Mouse (Mus musculus): ENCODE results near the gene Mxi1. TPM values are rescaled to one million over a fixed set of nuclear protein-coding genes. Genes with fewer than 3 reads are reported as not detected.

Gene Mxi1
- polyA plus RNA-seq, 1 experiment from 2014 or later = 56.4 TPM

DNA sequence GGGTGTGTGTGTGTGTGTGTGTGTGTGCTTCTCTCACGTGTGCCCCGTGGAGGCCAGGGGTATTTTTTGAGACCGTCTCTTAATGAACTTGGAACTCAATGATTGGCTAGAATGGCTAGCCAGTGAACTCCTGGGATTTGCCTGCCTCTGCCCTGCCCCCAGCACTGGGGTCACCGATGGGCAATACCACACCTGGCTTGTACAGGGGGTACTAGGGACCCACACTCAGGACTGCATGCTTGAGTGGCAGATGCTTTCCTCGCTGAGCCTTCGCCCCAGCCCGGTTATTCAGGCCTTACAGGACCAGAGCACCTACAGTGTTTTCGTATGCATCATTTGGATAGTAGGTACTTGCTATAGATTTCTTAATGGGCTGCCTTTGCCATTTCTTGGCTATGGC lies 5.8 kb downstream of the Mxi1 start:
- H3K4me2 ChIP-seq (ENCODE audit: low read depth) = no peak overlapping the region
- 88% methylated on average over 8 of the region's 8 CpGs for WGBS
- no peaks in the 10 kb centered on the region for H3K36me3 ChIP-seq (ENCODE audit: control insufficient read depth, insufficient read depth, low read length)
- no peaks in the 10 kb centered on the region for H3K27me3 ChIP-seq (ENCODE audit: control insufficient read depth, insufficient read depth, low read length)
- no peak overlapping the region for H3K4me3 ChIP-seq (ENCODE audit: low read depth, low read length)
- no peak overlapping the region for H3K27ac ChIP-seq (ENCODE audit: low read depth, low read length)
- DNase-seq (ENCODE audit: low spot score) (no peak), ATAC-seq (ENCODE audit: insufficient read depth, low FRiP score, low TSS enrichment) (no peak)
- peaks cover 8% of the 10 kb centered on the region for H3K4me1 ChIP-seq (ENCODE audit: control insufficient read depth, insufficient read depth, low read length)
- H3K9ac ChIP-seq (ENCODE audit: low read length) = no peak overlapping the region
- H3K9me3 ChIP-seq (ENCODE audit: control insufficient read depth, low read length) = no peaks in the 10 kb centered on the region

DNA sequence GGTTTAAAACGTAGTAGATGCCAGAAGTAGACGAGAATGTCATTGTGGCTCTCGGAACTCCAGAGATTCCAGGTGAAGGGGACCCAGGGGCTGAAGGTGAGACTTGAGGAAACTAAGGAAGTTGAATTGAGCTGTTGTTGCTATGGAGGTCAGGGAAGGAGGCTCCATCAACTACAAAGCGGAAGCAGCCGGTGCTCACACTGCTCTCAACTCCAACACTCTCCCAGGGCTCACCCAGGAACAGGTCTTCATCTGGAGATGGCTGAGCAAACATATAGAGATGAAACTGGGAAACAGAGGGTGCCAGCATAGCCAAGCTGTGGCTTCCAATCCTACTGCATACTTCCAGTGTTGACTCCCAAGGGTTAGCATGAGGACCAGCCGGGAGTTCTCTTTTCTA lies 6.6 kb downstream of the Mxi1 start:
- Histone ChIP-seq H3K4me3 (ENCODE audit: low read depth, low read length) (no peak overlapping the region), H3K9me3 (ENCODE audit: control insufficient read depth, low read length) (no peaks in the 10 kb centered on the region), H3K9ac (ENCODE audit: low read length) (no peak overlapping the region), H3K36me3 (ENCODE audit: control insufficient read depth, insufficient read depth, low read length) (no peaks in the 10 kb centered on the region), H3K4me1 (ENCODE audit: control insufficient read depth, insufficient read depth, low read length) (peaks cover 8% of the 10 kb centered on the region), H3K27me3 (ENCODE audit: control insufficient read depth, insufficient read depth, low read length) (no peaks in the 10 kb centered on the region), H3K27ac (ENCODE audit: low read depth, low read length) (no peak overlapping the region), H3K4me2 (ENCODE audit: low read depth) (no peak overlapping the region)
- WGBS = 84% methylated on average over 6 of the region's 6 CpGs
- ATAC-seq (ENCODE audit: insufficient read depth, low FRiP score, low TSS enrichment) (no peak), DNase-seq (ENCODE audit: low spot score) (no peak)

DNA sequence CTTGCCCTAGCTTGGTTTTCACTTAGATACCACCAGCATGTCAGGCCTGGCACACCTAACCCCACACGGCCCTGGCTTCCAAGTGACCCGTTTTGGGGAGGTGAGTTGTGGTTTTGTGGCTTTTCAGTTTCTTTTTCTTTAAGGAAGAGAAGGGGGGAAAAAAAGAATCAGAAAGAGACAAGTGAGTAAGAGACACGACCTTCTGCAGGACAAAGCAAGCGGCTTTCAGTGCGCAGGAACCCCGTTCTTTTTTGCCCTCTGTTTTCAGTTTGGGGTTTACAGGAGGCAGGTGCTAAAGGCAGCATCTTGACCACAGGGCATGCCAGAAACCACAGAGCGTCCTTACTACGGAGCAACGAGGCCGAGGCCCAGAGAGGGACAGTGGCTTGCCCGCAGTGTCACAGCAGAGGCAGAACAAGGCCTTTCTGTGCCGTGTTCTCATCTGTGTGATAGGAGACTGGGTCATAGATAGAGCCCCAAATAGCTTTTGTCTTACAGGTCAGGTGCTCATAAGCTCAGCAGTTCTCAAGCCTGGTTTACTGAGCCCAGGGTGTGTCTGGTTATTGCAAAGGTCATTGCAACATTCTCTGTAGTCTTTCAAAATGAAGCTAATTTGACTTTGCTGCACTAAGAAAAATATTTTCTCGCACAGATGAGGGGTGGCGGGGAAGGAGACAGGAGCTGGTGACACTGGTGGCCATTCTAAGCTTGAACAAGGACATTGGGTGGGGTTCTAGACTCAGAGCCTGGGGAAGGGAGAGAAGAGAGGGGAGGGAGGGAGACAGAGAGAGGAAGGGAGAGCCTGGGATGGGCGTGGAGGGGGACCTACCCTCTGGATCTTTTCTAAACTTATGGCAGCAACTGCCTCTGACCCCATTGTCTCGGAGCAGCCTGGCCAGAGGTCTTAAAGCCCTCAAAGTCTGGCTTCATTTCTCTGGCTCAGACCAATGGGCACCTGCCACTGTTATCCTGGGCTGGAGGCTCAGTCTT lies 8.1 kb downstream of the Mxi1 start:
- no peak overlapping the region for H3K27ac ChIP-seq (ENCODE audit: low read depth, low read length)
- peaks cover 8% of the 10 kb centered on the region for H3K4me1 ChIP-seq (ENCODE audit: control insufficient read depth, insufficient read depth, low read length)
- no peak overlapping the region for H3K4me3 ChIP-seq (ENCODE audit: low read depth, low read length)
- no peak for DNase-seq (ENCODE audit: low spot score)
- 85% methylated on average over 16 of the region's 16 CpGs for WGBS
- ATAC-seq (ENCODE audit: insufficient read depth, low FRiP score, low TSS enrichment) = no peak
- no peak overlapping the region for H3K4me2 ChIP-seq (ENCODE audit: low read depth)
- no peaks in the 10 kb centered on the region for H3K27me3 ChIP-seq (ENCODE audit: control insufficient read depth, insufficient read depth, low read length)
- H3K36me3 ChIP-seq (ENCODE audit: control insufficient read depth, insufficient read depth, low read length) = no peaks in the 10 kb centered on the region
- H3K9me3 ChIP-seq (ENCODE audit: control insufficient read depth, low read length) = no peaks in the 10 kb centered on the region
- no peak overlapping the region for H3K9ac ChIP-seq (ENCODE audit: low read length)

DNA sequence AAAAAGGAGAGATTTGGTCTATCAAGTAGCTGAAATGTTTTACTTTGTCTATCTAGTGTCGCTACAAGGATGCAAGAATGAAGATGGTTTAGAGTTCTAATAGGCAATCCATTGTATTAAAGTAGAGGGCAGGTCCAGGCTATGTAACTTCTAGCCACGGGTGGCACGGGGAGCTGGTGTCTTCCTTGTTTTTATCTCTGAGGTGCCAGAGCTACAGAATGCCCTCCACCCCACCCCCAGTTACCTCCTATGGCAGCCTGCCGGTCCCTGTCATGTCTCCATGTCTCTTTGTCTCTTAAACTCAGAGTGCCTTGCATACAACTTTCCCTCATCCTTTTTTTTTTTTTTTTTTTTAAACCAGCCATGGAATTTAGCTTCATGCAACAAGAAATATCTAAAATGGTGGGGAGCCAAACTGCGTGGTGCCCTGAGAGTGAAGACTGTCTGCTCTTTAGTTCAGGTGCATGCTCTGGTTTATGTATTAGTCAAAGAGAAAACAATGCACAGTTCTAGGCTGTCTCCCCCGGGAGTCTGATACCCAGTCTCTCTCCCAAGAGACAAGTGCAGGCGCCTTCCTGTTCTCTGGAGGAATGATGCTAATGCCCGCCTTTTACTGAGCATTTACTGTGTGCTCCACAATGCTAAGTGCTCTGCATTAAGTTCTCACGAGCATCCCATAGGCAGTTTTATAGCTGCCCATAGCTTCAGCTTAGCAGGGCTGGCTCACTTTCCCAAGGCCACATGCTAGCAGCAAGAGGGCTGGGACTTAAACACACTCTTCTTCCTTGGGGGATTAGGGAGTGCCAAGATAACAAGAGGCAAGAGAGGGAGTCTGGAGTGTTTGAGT lies 10.2 kb downstream of the Mxi1 start:
- Histone ChIP-seq H3K4me1 (ENCODE audit: control insufficient read depth, insufficient read depth, low read length) (peaks cover 3% of the 10 kb centered on the region), H3K27me3 (ENCODE audit: control insufficient read depth, insufficient read depth, low read length) (no peaks in the 10 kb centered on the region), H3K27ac (ENCODE audit: low read depth, low read length) (no peak overlapping the region), H3K4me3 (ENCODE audit: low read depth, low read length) (no peak overlapping the region), H3K9me3 (ENCODE audit: control insufficient read depth, low read length) (no peaks in the 10 kb centered on the region), H3K9ac (ENCODE audit: low read length) (no peak overlapping the region), H3K36me3 (ENCODE audit: control insufficient read depth, insufficient read depth, low read length) (no peaks in the 10 kb centered on the region), H3K4me2 (ENCODE audit: low read depth) (no peak overlapping the region)
- 79% methylated on average over 9 of the region's 9 CpGs for WGBS
- no peak for DNase-seq (ENCODE audit: low spot score)
- no peak for ATAC-seq (ENCODE audit: insufficient read depth, low FRiP score, low TSS enrichment)

DNA sequence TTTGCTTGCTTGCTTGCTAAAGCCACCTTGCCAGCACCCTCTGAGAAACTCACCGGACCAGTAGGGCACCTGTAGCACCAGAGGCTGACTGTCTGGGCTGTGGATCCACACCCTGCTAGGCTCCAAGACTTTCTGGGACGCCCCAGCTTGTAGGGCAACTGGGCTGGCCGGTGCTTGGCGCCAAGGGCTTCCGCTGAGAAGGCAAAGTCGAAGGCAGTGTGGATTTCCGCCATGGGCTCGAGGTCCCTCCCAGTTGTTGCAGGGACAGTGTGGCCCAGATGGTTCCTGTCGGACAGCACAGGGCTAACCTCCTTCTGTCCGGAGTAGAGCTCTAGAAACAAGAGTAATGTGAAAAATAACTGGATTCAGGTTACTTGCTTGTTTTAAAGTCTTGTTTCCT lies 11.0 kb downstream of the Mxi1 start:
- 80% methylated on average over 10 of the region's 10 CpGs for WGBS
- Histone ChIP-seq H3K4me3 (ENCODE audit: low read depth, low read length) (no peak overlapping the region), H3K4me2 (ENCODE audit: low read depth) (no peak overlapping the region), H3K4me1 (ENCODE audit: control insufficient read depth, insufficient read depth, low read length) (peaks cover 7% of the 10 kb centered on the region), H3K9me3 (ENCODE audit: control insufficient read depth, low read length) (no peaks in the 10 kb centered on the region), H3K9ac (ENCODE audit: low read length) (no peak overlapping the region), H3K36me3 (ENCODE audit: control insufficient read depth, insufficient read depth, low read length) (no peaks in the 10 kb centered on the region), H3K27ac (ENCODE audit: low read depth, low read length) (no peak overlapping the region), H3K27me3 (ENCODE audit: control insufficient read depth, insufficient read depth, low read length) (no peaks in the 10 kb centered on the region)
- ATAC-seq (ENCODE audit: insufficient read depth, low FRiP score, low TSS enrichment) (no peak), DNase-seq (ENCODE audit: low spot score) (no peak)

DNA sequence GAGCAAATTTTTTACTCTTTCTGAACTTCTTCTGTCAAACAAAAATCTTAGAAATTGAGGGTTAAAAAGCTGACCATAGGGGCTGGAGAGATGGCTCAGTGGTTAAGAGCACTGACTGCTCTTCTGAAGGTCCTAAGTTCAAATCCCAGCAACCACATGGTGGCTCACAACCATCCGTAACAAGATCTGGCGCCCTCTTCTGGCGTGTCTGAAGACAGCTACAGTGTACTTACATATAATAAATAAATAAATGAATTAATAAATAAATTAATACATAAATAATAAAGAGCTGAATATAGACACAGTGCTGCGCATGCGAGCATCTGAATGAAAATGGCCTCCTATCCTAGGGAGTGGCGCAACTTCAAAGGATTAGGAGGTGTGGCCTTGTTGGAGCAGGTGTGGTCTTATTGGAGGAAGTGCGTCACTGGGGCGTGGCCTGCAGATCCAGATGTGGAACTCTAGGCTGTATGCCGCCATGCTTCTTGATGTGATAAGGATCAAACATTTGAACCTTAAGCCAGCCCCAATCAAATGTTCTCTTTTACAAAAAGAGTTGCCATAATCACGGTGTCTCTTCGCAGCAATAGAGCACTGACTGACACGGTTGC lies 12.2 kb downstream of the Mxi1 start:
- H3K9me3 ChIP-seq (ENCODE audit: control insufficient read depth, low read length) = no peaks in the 10 kb centered on the region
- H3K27ac ChIP-seq (ENCODE audit: low read depth, low read length) = no peak overlapping the region
- H3K4me2 ChIP-seq (ENCODE audit: low read depth) = no peak overlapping the region
- DNase-seq (ENCODE audit: low spot score) (no peak), ATAC-seq (ENCODE audit: insufficient read depth, low FRiP score, low TSS enrichment) (no peak)
- no peak overlapping the region for H3K4me3 ChIP-seq (ENCODE audit: low read depth, low read length)
- no peak overlapping the region for H3K9ac ChIP-seq (ENCODE audit: low read length)
- no peaks in the 10 kb centered on the region for H3K27me3 ChIP-seq (ENCODE audit: control insufficient read depth, insufficient read depth, low read length)
- peaks cover 7% of the 10 kb centered on the region for H3K4me1 ChIP-seq (ENCODE audit: control insufficient read depth, insufficient read depth, low read length)
- 95% methylated on average over 12 of the region's 12 CpGs for WGBS
- no peaks in the 10 kb centered on the region for H3K36me3 ChIP-seq (ENCODE audit: control insufficient read depth, insufficient read depth, low read length)

DNA sequence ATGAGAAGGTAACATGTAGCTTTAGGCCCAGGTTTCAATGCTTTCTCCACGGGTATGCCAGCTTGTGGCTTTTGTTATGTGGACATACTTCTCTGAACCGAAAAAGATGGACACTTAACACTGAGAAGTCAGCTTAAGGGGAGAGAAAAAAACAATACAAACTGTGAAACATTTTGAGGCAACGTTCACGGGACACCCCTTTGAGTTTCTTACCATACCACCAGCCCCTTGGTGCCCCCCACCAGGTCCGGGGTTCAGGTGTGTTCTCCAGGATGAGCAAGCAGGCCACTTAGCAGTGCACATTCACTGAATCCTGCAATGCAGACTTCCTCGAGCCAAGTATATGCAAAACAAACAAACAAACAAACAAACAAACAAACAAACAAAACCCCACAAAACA lies 14.5 kb downstream of the Mxi1 start:
- ATAC-seq (ENCODE audit: insufficient read depth, low FRiP score, low TSS enrichment) (no peak), DNase-seq (ENCODE audit: low spot score) (no peak)
- Histone ChIP-seq H3K4me3 (ENCODE audit: low read depth, low read length) (no peak overlapping the region), H3K9me3 (ENCODE audit: control insufficient read depth, low read length) (no peaks in the 10 kb centered on the region), H3K4me1 (ENCODE audit: control insufficient read depth, insufficient read depth, low read length) (peaks cover 9% of the 10 kb centered on the region), H3K36me3 (ENCODE audit: control insufficient read depth, insufficient read depth, low read length) (no peaks in the 10 kb centered on the region), H3K9ac (ENCODE audit: low read length) (no peak overlapping the region), H3K27me3 (ENCODE audit: control insufficient read depth, insufficient read depth, low read length) (no peaks in the 10 kb centered on the region), H3K4me2 (ENCODE audit: low read depth) (no peak overlapping the region), H3K27ac (ENCODE audit: low read depth, low read length) (no peak overlapping the region)
- WGBS = 61% methylated on average over 6 of the region's 6 CpGs

DNA sequence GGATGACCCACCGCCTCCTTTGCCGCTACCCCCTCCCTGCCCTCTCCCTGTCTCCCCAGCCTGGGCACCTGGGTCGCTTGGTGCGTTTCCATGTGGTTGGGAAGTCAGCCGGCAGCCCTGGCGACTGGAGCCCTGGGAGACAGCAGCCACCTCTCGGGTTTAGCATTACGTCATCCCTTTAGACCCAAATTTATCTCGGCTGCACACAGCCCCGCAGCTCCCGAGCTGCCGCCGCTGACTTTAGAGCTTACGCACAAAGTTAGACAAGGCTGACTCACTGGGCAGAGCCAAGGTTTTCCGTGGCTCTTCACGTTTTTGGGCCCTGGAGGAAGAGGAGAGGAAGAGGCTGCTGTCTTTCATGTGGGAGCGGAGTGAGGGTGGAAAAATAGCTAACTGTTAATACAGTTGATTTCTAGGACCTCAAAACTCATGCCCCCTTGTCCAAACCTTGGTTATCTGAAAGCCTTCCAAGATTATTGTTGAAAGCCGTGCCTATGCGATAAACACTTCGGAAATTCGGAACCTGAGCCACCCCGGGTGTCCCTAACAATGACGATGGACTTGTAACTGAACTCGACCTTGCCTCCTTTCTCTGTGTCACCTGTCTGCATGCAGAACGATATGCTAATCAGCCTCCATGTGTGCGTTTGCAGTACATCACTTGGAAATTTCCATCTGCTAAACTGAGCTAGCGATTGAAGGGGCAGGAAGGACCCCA lies 15.4 kb downstream of the Mxi1 start:
- DNase-seq (ENCODE audit: low spot score) = peak; percentile 67
- Histone ChIP-seq H3K9me3 (ENCODE audit: control insufficient read depth, low read length) (no peaks in the 10 kb centered on the region), H3K27me3 (ENCODE audit: control insufficient read depth, insufficient read depth, low read length) (no peaks in the 10 kb centered on the region), H3K27ac (ENCODE audit: low read depth, low read length) (peak overlapping the region; percentile 56; the same call in 1 of the 2 replicates), H3K36me3 (ENCODE audit: control insufficient read depth, insufficient read depth, low read length) (no peaks in the 10 kb centered on the region), H3K9ac (ENCODE audit: low read length) (peak overlapping the region; percentile 37), H3K4me1 (ENCODE audit: control insufficient read depth, insufficient read depth, low read length) (peaks cover 11% of the 10 kb centered on the region), H3K4me3 (ENCODE audit: low read depth, low read length) (0 out of 2 replicates have a peak overlapping the region, but pooled peaks have one; percentile 10), H3K4me2 (ENCODE audit: low read depth) (peak overlapping the region; percentile 39)
- 15% methylated on average over 27 of the region's 27 CpGs for WGBS
- no peak for ATAC-seq (ENCODE audit: insufficient read depth, low FRiP score, low TSS enrichment)

Measured in neural tube, embryonic 11.5 days (tissue).